Mouse (Mus musculus): ENCODE measurements around the gene Pigb. TPM values are rescaled to one million over a fixed set of nuclear protein-coding genes. Genes with fewer than 3 reads are reported as not detected.

Gene Pigb
- polyA plus RNA-seq, 1 experiment = 30.0 TPM

DNA sequence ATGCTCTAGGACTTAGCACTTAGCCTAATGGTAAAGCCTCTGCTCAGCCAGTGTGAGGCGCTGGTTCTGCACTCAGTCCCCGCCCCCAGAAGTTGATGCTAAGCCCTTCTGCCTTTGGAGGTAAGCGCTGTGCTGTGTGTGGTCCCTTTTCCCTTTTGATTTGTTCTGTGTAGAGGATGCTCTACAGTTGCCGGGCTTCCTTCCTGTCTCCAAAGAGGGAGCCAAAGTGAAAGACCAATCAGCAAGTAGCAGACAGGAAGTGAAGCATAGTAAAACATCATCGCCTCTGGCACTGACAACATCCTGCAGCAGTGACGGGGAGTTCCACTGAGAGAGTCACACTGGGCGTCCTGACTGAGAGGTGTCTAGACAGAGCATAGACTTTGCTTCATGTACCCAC is 70.3 kb downstream of the Pigb start:
- Histone ChIP-seq H3K4me3 (ENCODE audit: low read depth, low read length) (no peak overlapping the region), H3K9me3 (replicated peaks; ENCODE audit: control insufficient read depth, insufficient read depth, low read length, poor library complexity, severe bottlenecking) (no peaks in the 10 kb centered on the region), H3K9ac (ENCODE audit: low read depth, poor library complexity, severe bottlenecking) (no peak overlapping the region), H3K27ac (ENCODE audit: insufficient read depth, low read length) (peak overlapping the region; percentile 20; the same call in 1 of the 2 replicates), H3K36me3 (ENCODE audit: control insufficient read depth, insufficient read depth, low read length, poor library complexity, severe bottlenecking) (no peaks in the 10 kb centered on the region), H3K27me3 (ENCODE audit: control insufficient read depth, insufficient read depth, low read length, poor library complexity, severe bottlenecking) (no peaks in the 10 kb centered on the region), H3K4me1 (ENCODE audit: control insufficient read depth, insufficient read depth, low read length) (no peaks in the 10 kb centered on the region)
- peak; percentile 65 for TF ChIP-seq CTCF (IDR thresholded peaks at IDR 0.05; ENCODE audit: low read depth, low read length)
- TF ChIP-seq POLR2A (IDR thresholded peaks at IDR 0.05; ENCODE audit: insufficient read depth, low read length) = no peak
- TF ChIP-seq EP300 (IDR thresholded peaks at IDR 0.05; ENCODE audit: insufficient read depth, low read depth, low read length) = 0 out of 2 replicates have a peak, but pooled peaks have one; percentile 9

DNA sequence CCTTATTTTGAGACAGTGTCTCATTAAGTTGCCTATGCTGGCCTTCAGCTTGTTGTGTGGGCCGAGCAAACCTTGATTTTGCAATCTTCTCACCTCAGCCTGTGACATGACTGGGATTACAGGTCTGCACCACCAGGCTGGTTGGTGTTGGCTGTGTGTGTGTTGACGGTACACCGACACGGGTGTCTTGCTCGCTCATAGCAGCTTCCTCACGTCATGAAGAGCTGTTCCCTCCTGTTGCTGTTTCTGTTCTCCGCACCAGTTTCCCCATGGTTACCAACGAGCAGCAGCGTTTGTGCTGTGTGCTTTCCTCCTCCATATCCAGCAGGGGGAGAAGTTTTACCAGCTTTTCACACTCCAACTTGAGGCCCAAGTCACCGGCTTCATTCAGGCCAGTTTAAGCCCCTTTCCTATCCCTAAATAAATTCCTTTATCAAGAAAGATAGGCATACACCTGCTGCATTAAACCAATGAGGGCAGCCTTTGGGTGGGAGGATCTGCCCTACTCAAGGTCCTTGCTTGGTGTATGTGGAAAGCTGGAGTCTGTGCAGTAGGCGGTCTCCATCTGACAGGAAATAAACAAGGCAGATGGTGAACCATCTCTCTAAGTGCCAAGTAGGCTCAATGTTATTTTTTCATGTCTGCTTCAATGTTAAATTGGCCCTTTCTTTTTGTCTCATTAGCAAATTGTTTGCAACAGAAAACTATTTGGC is 71.7 kb downstream of the Pigb start:
- TF ChIP-seq CTCF (IDR thresholded peaks at IDR 0.05; ENCODE audit: low read depth, low read length) = peak; percentile 59
- no peak for TF ChIP-seq POLR2A (IDR thresholded peaks at IDR 0.05; ENCODE audit: insufficient read depth, low read length)
- no peaks in the 10 kb centered on the region for H3K27me3 ChIP-seq (ENCODE audit: control insufficient read depth, insufficient read depth, low read length, poor library complexity, severe bottlenecking)
- H3K9me3 ChIP-seq (replicated peaks; ENCODE audit: control insufficient read depth, insufficient read depth, low read length, poor library complexity, severe bottlenecking) = no peaks in the 10 kb centered on the region
- no peak overlapping the region for H3K4me3 ChIP-seq (ENCODE audit: low read depth, low read length)
- H3K9ac ChIP-seq (ENCODE audit: low read depth, poor library complexity, severe bottlenecking) = no peak overlapping the region
- H3K36me3 ChIP-seq (ENCODE audit: control insufficient read depth, insufficient read depth, low read length, poor library complexity, severe bottlenecking) = no peaks in the 10 kb centered on the region
- no peaks in the 10 kb centered on the region for H3K4me1 ChIP-seq (ENCODE audit: control insufficient read depth, insufficient read depth, low read length)
- H3K27ac ChIP-seq (ENCODE audit: insufficient read depth, low read length) = no peak overlapping the region

DNA sequence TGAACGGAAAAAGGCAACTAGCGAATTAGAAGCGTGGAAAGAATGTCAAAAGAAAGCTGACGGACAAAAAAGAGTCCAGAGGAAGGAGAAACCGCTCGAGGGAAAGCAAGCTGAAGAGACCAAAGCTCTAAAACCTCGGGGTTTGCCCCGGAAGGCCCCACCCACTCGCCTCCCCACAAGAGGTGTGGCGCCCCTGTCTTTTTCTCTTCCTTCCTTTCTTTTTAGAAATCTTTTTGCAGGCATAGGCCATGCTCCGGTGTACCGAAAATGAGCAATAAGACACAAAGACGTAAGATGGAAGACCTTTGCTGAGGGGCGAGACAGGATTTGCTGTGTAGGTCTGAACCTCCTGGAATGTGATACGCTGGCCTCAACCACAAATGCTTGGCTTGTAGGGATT is 78.2 kb downstream of the Pigb start:
- H3K27me3 ChIP-seq (ENCODE audit: control insufficient read depth, insufficient read depth, low read length, poor library complexity, severe bottlenecking) = no peaks in the 10 kb centered on the region
- peaks cover 2% of the 10 kb centered on the region for H3K4me1 ChIP-seq (ENCODE audit: control insufficient read depth, insufficient read depth, low read length)
- peak overlapping the region; percentile 33 for H3K9ac ChIP-seq (ENCODE audit: low read depth, poor library complexity, severe bottlenecking)
- H3K27ac ChIP-seq (ENCODE audit: insufficient read depth, low read length) = peak overlapping the region; percentile 4; the same call in 1 of the 2 replicates
- peak overlapping the region; percentile 34; the same call in 1 of the 2 replicates for H3K4me3 ChIP-seq (ENCODE audit: low read depth, low read length)
- no peak for TF ChIP-seq POLR2A (IDR thresholded peaks at IDR 0.05; ENCODE audit: insufficient read depth, low read length)
- no peak for TF ChIP-seq CTCF (IDR thresholded peaks at IDR 0.05; ENCODE audit: low read depth, low read length)
- TF ChIP-seq EP300 (IDR thresholded peaks at IDR 0.05; ENCODE audit: insufficient read depth, low read depth, low read length) = no peak
- H3K36me3 ChIP-seq (ENCODE audit: control insufficient read depth, insufficient read depth, low read length, poor library complexity, severe bottlenecking) = no peaks in the 10 kb centered on the region
- H3K9me3 ChIP-seq (replicated peaks; ENCODE audit: control insufficient read depth, insufficient read depth, low read length, poor library complexity, severe bottlenecking) = no peaks in the 10 kb centered on the region

DNA sequence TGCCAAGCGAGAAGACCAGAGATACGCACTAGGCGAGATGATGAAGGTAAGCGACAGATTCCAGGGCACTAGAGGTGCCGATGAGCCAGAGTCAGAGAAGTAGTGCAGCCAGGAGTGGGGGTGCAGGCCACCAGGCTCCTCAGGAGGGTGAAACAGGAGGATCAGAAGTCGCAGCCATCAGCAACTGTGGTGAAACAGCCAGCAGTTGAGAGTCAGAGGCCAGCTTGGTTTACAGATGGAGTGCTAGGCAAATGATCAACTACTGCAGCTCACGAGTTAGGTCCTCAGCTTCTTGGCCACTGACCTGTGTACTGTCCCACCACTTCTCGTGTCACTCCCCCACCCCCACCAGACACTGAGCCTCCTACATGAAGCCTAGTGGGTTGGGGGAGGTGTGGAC is 78.8 kb downstream of the Pigb start:
- H3K36me3 ChIP-seq (ENCODE audit: control insufficient read depth, insufficient read depth, low read length, poor library complexity, severe bottlenecking) = no peaks in the 10 kb centered on the region
- H3K4me1 ChIP-seq (ENCODE audit: control insufficient read depth, insufficient read depth, low read length) = peaks cover 2% of the 10 kb centered on the region
- no peak overlapping the region for H3K27ac ChIP-seq (ENCODE audit: insufficient read depth, low read length)
- TF ChIP-seq POLR2A (IDR thresholded peaks at IDR 0.05; ENCODE audit: insufficient read depth, low read length) = no peak
- TF ChIP-seq CTCF (IDR thresholded peaks at IDR 0.05; ENCODE audit: low read depth, low read length) = no peak
- TF ChIP-seq EP300 (IDR thresholded peaks at IDR 0.05; ENCODE audit: insufficient read depth, low read depth, low read length) = no peak
- no peaks in the 10 kb centered on the region for H3K9me3 ChIP-seq (replicated peaks; ENCODE audit: control insufficient read depth, insufficient read depth, low read length, poor library complexity, severe bottlenecking)
- H3K9ac ChIP-seq (ENCODE audit: low read depth, poor library complexity, severe bottlenecking) = no peak overlapping the region
- H3K4me3 ChIP-seq (ENCODE audit: low read depth, low read length) = no peak overlapping the region
- H3K27me3 ChIP-seq (ENCODE audit: control insufficient read depth, insufficient read depth, low read length, poor library complexity, severe bottlenecking) = no peaks in the 10 kb centered on the region

DNA sequence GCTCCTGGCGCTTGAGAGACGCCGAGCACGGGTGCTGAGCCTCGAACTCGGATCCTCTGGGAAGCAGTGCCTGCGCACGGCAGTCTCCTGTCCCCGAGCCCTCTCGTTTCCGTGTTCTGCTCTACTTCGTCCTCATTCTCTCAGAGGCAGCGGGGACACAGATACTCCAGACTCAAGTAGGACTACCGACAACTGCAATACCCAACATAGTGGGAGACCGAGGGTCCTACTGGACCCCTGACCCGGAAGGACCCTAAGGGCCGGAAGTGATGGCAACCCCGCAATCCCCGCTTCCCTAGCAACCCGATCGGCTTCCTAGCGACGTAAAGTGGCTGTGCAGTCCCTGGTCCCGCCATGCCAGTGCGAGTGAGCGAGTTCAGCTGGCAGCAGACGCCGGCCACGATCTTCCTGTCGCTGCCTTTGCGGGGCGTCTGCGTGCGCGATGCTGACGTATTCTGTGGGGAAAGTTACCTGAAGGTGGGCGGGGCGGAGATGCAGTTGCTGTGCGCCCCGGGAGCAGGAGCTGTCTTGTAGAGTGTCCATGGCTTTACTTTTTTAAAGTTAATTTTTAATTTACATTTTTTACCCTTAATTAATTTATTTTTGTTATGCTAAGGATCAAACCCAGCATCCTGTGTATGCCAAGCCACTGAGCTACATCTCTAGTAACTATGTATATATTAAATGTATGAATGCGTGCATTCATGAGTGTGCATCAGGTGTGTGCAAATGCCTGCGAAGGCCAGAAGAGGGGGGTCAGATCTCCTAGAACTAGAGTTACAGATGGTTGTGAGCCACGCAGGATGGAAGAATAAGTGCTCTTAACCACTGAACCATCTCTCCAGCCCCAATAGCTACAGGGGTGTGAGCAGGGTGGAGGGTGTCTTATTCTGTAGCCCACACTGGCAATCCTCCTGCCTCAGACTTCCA is 81.4 kb downstream of the Pigb start, which contains the start of the genes Dyx1c1 and Gm44503:
Dyx1c1 (plus strand) TSS at position 265 of the 930 bp plus-strand sequence.
Gm44503 (plus strand) TSS at position 332 of the 930 bp plus-strand sequence.
- no peaks in the 10 kb centered on the region for H3K27me3 ChIP-seq (ENCODE audit: control insufficient read depth, insufficient read depth, low read length, poor library complexity, severe bottlenecking)
- no peaks in the 10 kb centered on the region for H3K9me3 ChIP-seq (replicated peaks; ENCODE audit: control insufficient read depth, insufficient read depth, low read length, poor library complexity, severe bottlenecking)
- H3K36me3 ChIP-seq (ENCODE audit: control insufficient read depth, insufficient read depth, low read length, poor library complexity, severe bottlenecking) = no peaks in the 10 kb centered on the region
- peak; percentile 43 for TF ChIP-seq POLR2A (IDR thresholded peaks at IDR 0.05; ENCODE audit: insufficient read depth, low read length)
- no peak for TF ChIP-seq EP300 (IDR thresholded peaks at IDR 0.05; ENCODE audit: insufficient read depth, low read depth, low read length)
- TF ChIP-seq CTCF (IDR thresholded peaks at IDR 0.05; ENCODE audit: low read depth, low read length) = no peak
- H3K4me3 ChIP-seq (ENCODE audit: low read depth, low read length) = peak within 1 kb of the TSS; percentile 93
- H3K9ac ChIP-seq (ENCODE audit: low read depth, poor library complexity, severe bottlenecking) = peak within 1 kb of the TSS; percentile 56
- no peak within 1 kb of the TSS for H3K27ac ChIP-seq (ENCODE audit: insufficient read depth, low read length)
- H3K4me1 ChIP-seq (ENCODE audit: control insufficient read depth, insufficient read depth, low read length) = peaks cover 2% of the 10 kb centered on the region

Other genes with a start within 250 kb of the Pigb start
- 72.4 and 78.5 TPM in 2 replicates for gene Prtg, start 233.5 kb downstream of the Pigb start, polyA plus RNA-seq (2011; ENCODE audit: insufficient read depth, insufficient read length, low read depth, missing spikeins)
- gene Pygo1, start 114.7 kb downstream of the Pigb start, polyA plus RNA-seq (2011; ENCODE audit: insufficient read depth, insufficient read length, low read depth, missing spikeins) = 1.2 and 1.3 TPM in 2 replicates
- 2.3 and 2.4 TPM in 2 replicates for gene Dyx1c1, start 81.6 kb downstream of the Pigb start, polyA plus RNA-seq (2011; ENCODE audit: insufficient read depth, insufficient read length, low read depth, missing spikeins)
- gene Gm44503, start 81.5 kb downstream of the Pigb start, polyA plus RNA-seq (2011; ENCODE audit: insufficient read depth, insufficient read length, low read depth, missing spikeins) = not detected in 2 replicates
- 13.0 and 15.4 TPM in 2 replicates for gene Ccpg1os, start 55.0 kb downstream of the Pigb start, polyA plus RNA-seq (2011; ENCODE audit: insufficient read depth, insufficient read length, low read depth, missing spikeins)
- gene Ccpg1, start 54.9 kb downstream of the Pigb start, polyA plus RNA-seq (2011; ENCODE audit: insufficient read depth, insufficient read length, low read depth, missing spikeins) = 41.5 and 41.9 TPM in 2 replicates
- 16.1 and 18.2 TPM in 2 replicates for gene Rab27a, start 4.5 kb upstream of the Pigb start, polyA plus RNA-seq (2011; ENCODE audit: insufficient read depth, insufficient read length, low read depth, missing spikeins)
- 2.3 and 4.0 TPM in 2 replicates for gene Khdc3, start 61.5 kb upstream of the Pigb start, polyA plus RNA-seq (2011; ENCODE audit: insufficient read depth, insufficient read length, low read depth, missing spikeins)
- gene Gm20509, start 62.1 kb upstream of the Pigb start, polyA plus RNA-seq (2011; ENCODE audit: insufficient read depth, insufficient read length, low read depth, missing spikeins) = not detected in 2 replicates
- gene Rsl24d1, start 73.0 kb upstream of the Pigb start, polyA plus RNA-seq (2011; ENCODE audit: insufficient read depth, insufficient read length, low read depth, missing spikeins) = 144 and 146 TPM in 2 replicates